Mouse (Mus musculus): ENCODE data around the gene Epb41l3.

DNA sequence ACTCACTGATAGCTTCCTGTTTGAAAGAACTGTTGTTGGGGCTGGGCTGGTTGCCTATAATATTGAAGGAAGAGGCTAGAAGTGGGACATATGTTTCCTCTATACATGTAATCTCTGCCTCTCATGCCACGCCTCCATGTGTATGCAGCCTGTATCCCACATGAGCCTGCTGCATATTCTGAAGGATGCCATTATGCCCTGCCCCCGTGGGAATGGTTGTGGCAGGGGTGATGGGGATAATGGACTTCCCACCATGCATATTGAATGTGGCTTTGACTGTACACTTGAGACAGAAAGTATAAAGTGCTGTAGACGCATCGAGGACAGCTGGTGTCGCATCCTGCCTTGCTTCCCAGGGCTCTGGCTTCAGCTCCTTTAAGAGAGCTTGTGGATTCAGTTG is 155.9 kb downstream of the Epb41l3 start:
- no peak for TF ChIP-seq CTCF (IDR thresholded peaks at IDR 0.05; ENCODE audit: borderline replicate concordance, control insufficient read depth, extremely low read depth, insufficient read depth, low read length, poor library complexity)
- no peak for TF ChIP-seq POLR2A (IDR thresholded peaks at IDR 0.05; ENCODE audit: control insufficient read depth, extremely low read depth, insufficient read depth, low read length, poor library complexity)
